8 mouse cellular contexts compared by ENCODE assay signal in the genomic region with DNA sequence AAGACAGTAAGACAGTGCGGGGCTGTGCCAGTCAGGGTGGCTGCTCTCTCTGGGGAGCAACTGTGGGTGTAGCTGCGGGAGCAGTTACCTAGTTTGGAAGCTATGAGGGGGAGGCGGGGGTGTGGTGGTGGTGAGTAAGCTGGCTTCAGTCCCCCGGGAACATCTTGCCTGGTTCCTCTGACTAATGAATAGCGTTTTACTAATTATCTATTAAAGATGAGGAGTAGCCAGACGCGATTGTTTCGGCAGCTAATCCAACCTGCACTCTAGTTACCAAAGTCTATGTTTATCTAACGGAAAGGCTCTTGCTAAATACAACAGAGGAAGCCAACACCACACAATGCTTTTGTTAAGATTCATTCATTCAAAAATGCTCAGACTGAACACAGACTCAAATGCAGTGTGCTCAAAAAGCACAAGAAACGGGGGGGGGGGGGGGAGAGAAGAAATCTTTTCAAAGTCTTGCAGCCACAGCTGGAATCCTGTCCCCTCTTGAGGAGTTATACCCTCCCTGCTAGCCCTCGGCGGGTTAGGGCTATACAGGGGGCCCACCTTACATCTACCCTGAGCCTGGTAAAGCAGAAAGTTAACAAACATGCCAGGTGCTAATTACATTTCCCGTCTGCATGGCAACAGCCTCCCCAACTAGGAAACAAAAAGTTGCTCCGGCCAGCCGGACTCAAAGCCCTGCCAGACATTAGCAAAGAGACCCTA. TPM values are rescaled to one million over a fixed set of nuclear protein-coding genes. Genes with fewer than 3 reads are reported as not detected.
DNase-seq lines count a peak whose midpoint lies in the region; ATAC-seq lines count a peak whose summit lies in the region.

No protein-coding gene starts in this region.

- 7% methylated on average over 15 of the region's 15 CpGs for WGBS in heart, embryonic 16.5 days
- 7% methylated on average over 15 of the region's 15 CpGs for WGBS in liver, embryonic 12.5 days (ENCODE audit: insufficient replicate concordance)

- peaks cover 7% of the 10 kb centered on the region for H3K36me3 ChIP-seq in heart, embryonic 16.5 days (ENCODE audit: control insufficient read depth, insufficient read depth)
- peaks cover 22% of the 10 kb centered on the region; the same call in 1 of the 2 replicates for H3K36me3 ChIP-seq in liver, embryonic 12.5 days
- H3K36me3 ChIP-seq in splenic B cell, adult 2 months (ENCODE audit: control insufficient read depth, insufficient read depth, low read length, poor library complexity, severe bottlenecking): no peaks in the 10 kb centered on the region; the same call in 1 of the 2 replicates

- peak overlapping the region; percentile 95 for H3K4me3 ChIP-seq in heart, embryonic 16.5 days (ENCODE audit: low read length)
- H3K4me3 ChIP-seq in liver, embryonic 12.5 days: peak overlapping the region; percentile 79

- peak overlapping the region; percentile 100 for H3K4me2 ChIP-seq in heart, embryonic 16.5 days (ENCODE audit: low read depth, low read length)
- H3K4me2 ChIP-seq in liver, embryonic 12.5 days: peak overlapping the region; percentile 98

- H3K4me1 ChIP-seq in heart, embryonic 16.5 days (ENCODE audit: control insufficient read depth, insufficient read depth, low read length): peaks cover 4% of the 10 kb centered on the region; the same call in 1 of the 2 replicates
- H3K4me1 ChIP-seq in liver, embryonic 12.5 days: peaks cover 17% of the 10 kb centered on the region

- H3K27me3 ChIP-seq in heart, embryonic 16.5 days (ENCODE audit: control insufficient read depth, insufficient read depth, low read length): no peaks in the 10 kb centered on the region; the same call in 1 of the 2 replicates
- no peaks in the 10 kb centered on the region for H3K27me3 ChIP-seq in liver, embryonic 12.5 days (replicated peaks)
- H3K27me3 ChIP-seq in splenic B cell, adult 2 months (ENCODE audit: control insufficient read depth, insufficient read depth, low read length, poor library complexity, severe bottlenecking): no peaks in the 10 kb centered on the region

- no peaks in the 10 kb centered on the region; the same call in 1 of the 2 replicates for H3K9me3 ChIP-seq in heart, embryonic 16.5 days (replicated peaks; ENCODE audit: control insufficient read depth, low read length)
- H3K9me3 ChIP-seq in liver, embryonic 12.5 days (replicated peaks): no peaks in the 10 kb centered on the region

- 0 out of 2 replicates have a peak overlapping the region, but pooled peaks have one; percentile 31 for H3K27ac ChIP-seq in heart, embryonic 16.5 days (ENCODE audit: low read length)
- H3K27ac ChIP-seq in liver, embryonic 12.5 days: 0 out of 2 replicates have a peak overlapping the region, but pooled peaks have one; percentile 21

- ATAC-seq in heart, embryonic 16.5 days (replicated peaks; ENCODE audit: extremely low read depth, insufficient read depth, low FRiP score): no peak
- ATAC-seq in liver, embryonic 12.5 days: peak; percentile 9; the same call in 1 of the 2 replicates

- peak overlapping the region; percentile 87 for H3K9ac ChIP-seq in heart, embryonic 16.5 days (ENCODE audit: low read length)
- peak overlapping the region; percentile 71 for H3K9ac ChIP-seq in liver, embryonic 12.5 days

- DNase-seq in embryo, embryonic 11 days: peak; percentile 32
- no peak for DNase-seq in embryo, embryonic 9.5 days (ENCODE audit: extremely low spot score)
- peak; percentile 67 to 79 for DNase-seq in right cerebral cortex, adult 2 months (ENCODE audit: low spot score in 2 of 2)
- no peak for DNase-seq in right cerebral cortex, postnatal 14 days
- DNase-seq in splenic B cell, adult 2 months (ENCODE audit: low read depth, low spot score): peak; percentile 48
- no peak for DNase-seq in ovary, postnatal 10 days (ENCODE audit: low spot score)

RNA-seq across cellular contexts. Expression of gene Dpy19l3, which starts 0.8 kb away (rescaled TPM):
- 12.3 and 13.5 TPM in 2 replicates for polyA plus RNA-seq in heart, embryonic 16.5 days (2015; fragmentation: Nextera tagmentation; extraction: Ambion mirVana)
- 9.0 and 12.5 TPM in 2 replicates for polyA plus RNA-seq in liver, embryonic 12.5 days (2016; fragmentation: Nextera tagmentation; extraction: Ambion mirVana)

RNA-seq across cellular contexts. Expression of gene Zfp507, which starts 49.3 kb away (rescaled TPM):
- 8.7 and 11.7 TPM in 2 replicates for polyA plus RNA-seq in heart, embryonic 16.5 days (2015; fragmentation: Nextera tagmentation; extraction: Ambion mirVana)
- 8.8 and 9.2 TPM in 2 replicates for polyA plus RNA-seq in liver, embryonic 12.5 days (2016; fragmentation: Nextera tagmentation; extraction: Ambion mirVana)

Comparison
In these comparisons a context has a peak if more than half of its experiments do, and no peak if none do; other contexts are left out.
1. DNase-seq: peak in embryo, embryonic 11 days (single experiment), right cerebral cortex, adult 2 months (2 of 2) and splenic B cell, adult 2 months (single experiment); none in embryo, embryonic 9.5 days (single experiment), right cerebral cortex, postnatal 14 days (single experiment) and ovary, postnatal 10 days (single experiment).